ENCODE assay signal across 9 mouse cellular contexts in genomic region chr10:88886114-88886513, GRCm38 (mm10). TPM values are rescaled to one million over a fixed set of nuclear protein-coding genes. Genes with fewer than 3 reads are reported as not detected.
A peak's percentile ranks its signal among the peaks of the same experiment; 100 is the strongest.
DNase-seq lines count a peak whose midpoint lies in the region; ATAC-seq and TF ChIP-seq lines count a peak whose summit lies in the region.
"Had no signal": no experiment of that assay in that cellular context is flagged by ENCODE, and none has a peak within 500 bp of the region (broad histone marks: within the 10 kb centered on the region; RNA-seq: fewer than 3 reads in every experiment).

No protein-coding gene starts in this region.

- no peak for ATAC-seq in limb, embryonic 14.5 days (ENCODE audit: low FRiP score, low read depth)
- no peak for ATAC-seq in erythroblast, adult 5-6 weeks (replicated peaks; ENCODE audit: low FRiP score, poor library complexity, severe bottlenecking)

- peak; percentile 3 for DNase-seq in gastrocnemius, postnatal 10 days
- no peak for DNase-seq in gastrocnemius, postnatal 36 days
- DNase-seq in testis, postnatal 10 days (ENCODE audit: low spot score) = no peak
- DNase-seq in limb, embryonic 14.5 days (ENCODE audit: low spot score) = no peak
- DNase-seq in adipocyte (ENCODE audit: low spot score) = no peak
- DNase-seq in layer of hippocampus, adult 18-20 months (ENCODE audit: low spot score in 2 of 2) = no peak

- TF ChIP-seq POLR2A in testis, adult 2 months (IDR thresholded peaks at IDR 0.05; ENCODE audit: control insufficient read depth, low read depth, low read length) = no peak
- TF ChIP-seq POLR2A in limb, embryonic 14.5 days (IDR thresholded peaks at IDR 0.05; ENCODE audit: borderline replicate concordance, extremely low read depth, insufficient read depth, insufficient read length) = no peak

- intact Hi-C loops in gastrocnemius, postnatal 36 days (cut with DNase I) = no loop called here

- WGBS in limb, embryonic 14.5 days = 2% methylated on average over 32 of the region's 32 CpGs

- no peaks in the 10 kb centered on the region for H3K36me3 ChIP-seq in testis, adult 2 months (ENCODE audit: control insufficient read depth, insufficient read depth, low read length)
- no peaks in the 10 kb centered on the region for H3K36me3 ChIP-seq in limb, embryonic 14.5 days (ENCODE audit: control insufficient read depth, insufficient read depth, low read length)

- no peak overlapping the region for H3K27ac ChIP-seq in testis, adult 2 months (ENCODE audit: control insufficient read depth, insufficient read depth, low read depth, low read length)
- no peak overlapping the region for H3K27ac ChIP-seq in limb, embryonic 14.5 days (replicated peaks; ENCODE audit: low read depth, low read length)

- peak overlapping the region; percentile 57 for H3K4me3 ChIP-seq in testis, adult 2 months (ENCODE audit: control insufficient read depth, low read depth, low read length)
- peak overlapping the region; percentile 28 for H3K4me3 ChIP-seq in limb, embryonic 14.5 days (replicated peaks; ENCODE audit: low read length)

- H3K4me1 ChIP-seq in testis, adult 2 months (ENCODE audit: control insufficient read depth, insufficient read depth, low read length) = peaks cover 6% of the 10 kb centered on the region
- no peaks in the 10 kb centered on the region for H3K4me1 ChIP-seq in limb, embryonic 14.5 days (ENCODE audit: control insufficient read depth, insufficient read depth, low read length)

- peak overlapping the region; percentile 42 for H3K4me2 ChIP-seq in limb, embryonic 14.5 days (replicated peaks; ENCODE audit: low read depth, low read length, severe bottlenecking)

- H3K27me3 ChIP-seq in testis, adult 2 months (ENCODE audit: control insufficient read depth, insufficient read depth, low read length) = no peaks in the 10 kb centered on the region
- H3K27me3 ChIP-seq in limb, embryonic 14.5 days (ENCODE audit: control insufficient read depth, insufficient read depth, low read length) = peaks cover 28% of the 10 kb centered on the region

- TF ChIP-seq CTCF in testis, adult 2 months (IDR thresholded peaks at IDR 0.05; ENCODE audit: control insufficient read depth, insufficient read depth, insufficient replicate concordance, low read depth, low read length) = no peak

- no peak overlapping the region for H3K9ac ChIP-seq in limb, embryonic 14.5 days (ENCODE audit: low read depth, low read length, severe bottlenecking)

- no peaks in the 10 kb centered on the region for H3K9me3 ChIP-seq in limb, embryonic 14.5 days (ENCODE audit: control insufficient read depth, low read length)

RNA-seq across cellular contexts. Expression of gene Slc5a8, which starts 0.3 kb away (rescaled TPM):
- not detected for total RNA-seq in gastrocnemius, postnatal 10 days (2021)
- not detected for total RNA-seq in gastrocnemius, postnatal 36 days (2021)
- polyA plus RNA-seq in testis, adult 2 months (2012; rRNA removed) = 0.02 TPM in 1 of 2 replicates, not detected in the other
- 0.03 TPM in 2 replicates for polyA plus RNA-seq in limb, embryonic 14.5 days (2012; rRNA removed)
- 0.11 and 0.15 TPM in 2 replicates for polyA plus RNA-seq in limb, embryonic 14.5 days (2014; fragmentation: Nextera tagmentation; extraction: Ambion mirVana)
- not detected in 2 replicates for total RNA-seq in erythroblast, adult 5-6 weeks (2015; ENCODE audit: low replicate concordance)
- total RNA-seq in erythroblast, adult 5-6 weeks (2017; ENCODE audit: low replicate concordance) = not detected in 2 replicates
- total RNA-seq in layer of hippocampus, adult 18-20 months (2021) = under 1 TPM in 1 of 2 experiments, not detected in 1; 0.05 TPM
- total RNA-seq: hematopoietic stem cell, adult 5-6 weeks had no signal

RNA-seq across cellular contexts. Expression of gene Utp20, which starts 59.5 kb away (rescaled TPM):
- 10 to 100 TPM; 10.8 to 14.8 TPM for total RNA-seq in gastrocnemius, postnatal 10 days (2021)
- 10 to 100 TPM in 1 of 2 experiments, 1 to 10 TPM in 1; 9.8 to 10.5 TPM for total RNA-seq in gastrocnemius, postnatal 36 days (2021)
- polyA plus RNA-seq in testis, adult 2 months (2012; rRNA removed) = 4.9 and 6.1 TPM in 2 replicates
- 13.0 and 19.3 TPM in 2 replicates for polyA plus RNA-seq in limb, embryonic 14.5 days (2012; rRNA removed)
- 21.1 and 26.3 TPM in 2 replicates for polyA plus RNA-seq in limb, embryonic 14.5 days (2014; fragmentation: Nextera tagmentation; extraction: Ambion mirVana)
- 18.2 and 20.8 TPM in 2 replicates for total RNA-seq in erythroblast, adult 5-6 weeks (2015; ENCODE audit: low replicate concordance)
- total RNA-seq in erythroblast, adult 5-6 weeks (2017; ENCODE audit: low replicate concordance) = 2.8 and 6.6 TPM in 2 replicates
- total RNA-seq in layer of hippocampus, adult 18-20 months (2021) = 10 to 100 TPM; 18.9 to 20.0 TPM
